Mouse (Mus musculus) embryonic facial prominence, embryonic 11.5 days (tissue): ENCODE measurements around the gene Scgb1b30. TPM values are rescaled to one million over a fixed set of nuclear protein-coding genes. Genes with fewer than 3 reads are reported as not detected.

Experiments
- ATAC-seq: fragments of 200-750 bp; cut with Nextera tagmentation; replicated peaks from 2 replicates; pipeline ENCODE4 v1.8.0; 2017; ENCODE audit warnings: low read depth; ENCODE audit not compliant: insufficient number of reproducible peaks, low FRiP score, low TSS enrichment
- DNase-seq: peaks from one replicate; pipeline ENCODE4 v3.0.0-alpha.2; 2015; ENCODE audit warnings: low spot score
- H3K27ac ChIP-seq: fragments of 300-500 bp; sonication (generic); replicated peaks from 2 replicates; pipeline ENCODE4 v1.5.1; 2014; ENCODE audit warnings: mild to moderate bottlenecking, low read depth, low read length, control low read depth
- H3K27me3 ChIP-seq: fragments of 300-500 bp; sonication (generic); 2 replicates; pipeline ENCODE4 v1.6.1; 2014; ENCODE audit warnings: mild to moderate bottlenecking, low read length, moderate library complexity, mixed read lengths; ENCODE audit not compliant: control insufficient read depth, insufficient read depth
- H3K36me3 ChIP-seq: fragments of 300-500 bp; sonication (generic); replicated peaks from 2 replicates; pipeline ENCODE4 v1.6.1; 2014; ENCODE audit warnings: low read depth, mild to moderate bottlenecking, low read length, moderate library complexity, mixed read lengths; ENCODE audit not compliant: control insufficient read depth, insufficient read depth
- H3K4me1 ChIP-seq: fragments of 300-500 bp; sonication (generic); 2 replicates; pipeline ENCODE4 v1.6.1; 2014; ENCODE audit warnings: low read length, mixed read lengths; ENCODE audit not compliant: control insufficient read depth, insufficient read depth
- H3K4me2 ChIP-seq: fragments of 300-500 bp; sonication (generic); 2 replicates; pipeline ENCODE4 v1.6.1; 2014; ENCODE audit warnings: low read depth, mild to moderate bottlenecking, control low read depth, low read length, moderate library complexity
- H3K4me3 ChIP-seq: fragments of 300-500 bp; sonication (generic); 2 replicates; pipeline ENCODE4 v1.5.1; 2014; ENCODE audit warnings: low read depth, low read length, control low read depth
- H3K9ac ChIP-seq: fragments of 300-500 bp; sonication (generic); replicated peaks from 2 replicates; pipeline ENCODE4 v1.6.1; 2014; ENCODE audit warnings: mild to moderate bottlenecking, control low read depth, low read length
- H3K9me3 ChIP-seq: fragments of 300-500 bp; sonication (generic); replicated peaks from 2 replicates; pipeline ENCODE4 v1.6.1; 2016; ENCODE audit warnings: mild to moderate bottlenecking, low read length, inconsistent platforms, mixed read lengths; ENCODE audit not compliant: control insufficient read depth
- WGBS: fragments of 180-500 bp; shearing (Covaris S2); extraction: QIAGEN DNeasy Blood & Tissue Kit; methylation state at CpG from one replicate; pipeline ENCODE4 v1.1.7; 2014; 5-methylcytosine and 5-hydroxymethylcytosine counted together
- polyA plus RNA-seq: library from polyadenylated mRNA; unstranded; fragments of >200 nt; fragmentation: Nextera tagmentation; extraction: Ambion mirVana; gene quantifications from 2 replicates; pipeline ENCODE4 v1.2.1, GENCODE M21; 2014

Gene Scgb1b30
- polyA plus RNA-seq, 1 experiment from 2014 or later = not detected

DNA sequence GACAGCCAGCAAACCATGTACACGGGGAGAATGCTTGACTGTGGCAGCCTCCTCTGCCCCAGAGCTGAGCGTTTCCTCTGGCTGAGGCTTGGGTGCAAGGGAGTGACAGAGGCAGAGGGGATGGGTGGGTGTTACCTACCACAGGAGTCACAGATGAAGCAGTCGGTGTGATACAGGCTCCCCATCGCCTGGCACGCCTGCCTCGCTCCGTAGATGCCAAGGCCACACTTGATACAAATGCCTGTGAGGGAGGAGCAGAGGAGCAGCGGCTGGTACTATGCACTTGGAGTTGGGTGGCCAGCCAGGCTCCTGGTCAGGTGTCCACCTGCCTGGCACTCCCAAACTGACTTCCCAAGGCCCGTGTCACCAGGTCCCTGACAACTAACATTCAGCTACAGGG is 30.1 kb downstream of the Scgb1b30 start:
- H3K4me2 ChIP-seq = no peak overlapping the region
- H3K36me3 ChIP-seq = no peaks in the 10 kb centered on the region; the same call in none of the 2 replicates
- H3K4me1 ChIP-seq = no peaks in the 10 kb centered on the region
- no peaks in the 10 kb centered on the region for H3K9me3 ChIP-seq
- ATAC-seq (no peak), DNase-seq (no peak)
- no peak overlapping the region for H3K27ac ChIP-seq
- WGBS = 91% methylated on average over 9 of the region's 9 CpGs
- H3K4me3 ChIP-seq = no peak overlapping the region
- no peaks in the 10 kb centered on the region for H3K27me3 ChIP-seq
- no peak overlapping the region for H3K9ac ChIP-seq

DNA sequence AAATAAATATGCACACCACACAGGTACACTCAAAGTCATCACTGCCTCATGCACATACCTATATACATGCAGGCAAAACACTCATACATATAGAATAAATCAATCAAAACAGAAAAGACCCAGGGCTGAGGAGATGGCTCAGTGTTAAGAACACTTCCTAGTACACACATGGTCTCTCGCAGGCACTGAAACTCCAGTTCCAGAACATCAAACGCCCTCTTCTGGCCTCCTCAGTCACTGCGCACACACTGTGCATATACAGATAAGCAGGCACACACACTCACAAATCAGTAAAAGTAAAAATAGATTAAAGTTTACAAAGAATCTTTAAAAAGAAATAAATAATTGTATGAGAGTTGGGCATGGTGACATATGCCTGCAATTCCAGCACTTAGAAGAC is 31.1 kb downstream of the Scgb1b30 start:
- ATAC-seq (no peak), DNase-seq (no peak)
- Histone ChIP-seq H3K9me3 (no peaks in the 10 kb centered on the region), H3K4me3 (no peak overlapping the region), H3K4me1 (no peaks in the 10 kb centered on the region), H3K27me3 (no peaks in the 10 kb centered on the region), H3K36me3 (no peaks in the 10 kb centered on the region; the same call in none of the 2 replicates), H3K4me2 (no peak overlapping the region), H3K9ac (no peak overlapping the region), H3K27ac (no peak overlapping the region)
- 86% methylated on average over 3 of the region's 3 CpGs for WGBS

DNA sequence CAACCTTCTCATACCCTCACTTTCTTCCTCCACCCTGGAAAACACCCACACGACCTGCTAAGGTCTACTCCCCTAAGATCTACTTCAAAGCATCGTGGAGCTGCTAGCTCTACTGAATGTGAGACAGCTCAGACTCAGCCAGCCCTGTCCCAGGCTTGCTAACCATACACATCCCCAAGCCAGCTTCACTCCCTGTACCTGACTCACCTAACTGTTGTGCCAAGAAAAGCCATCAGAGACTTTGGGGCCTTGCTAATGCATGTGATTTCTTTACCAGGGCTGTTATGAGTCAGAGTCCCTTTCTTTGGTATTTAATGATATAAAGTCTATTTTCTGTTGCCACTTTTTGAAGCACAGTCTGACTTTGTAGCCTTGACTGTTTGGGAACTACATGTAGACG is 35.9 kb downstream of the Scgb1b30 start:
- H3K4me2 ChIP-seq = no peak overlapping the region
- no peak overlapping the region for H3K9ac ChIP-seq
- ATAC-seq = no peak
- H3K27me3 ChIP-seq = no peaks in the 10 kb centered on the region
- H3K36me3 ChIP-seq = no peaks in the 10 kb centered on the region; the same call in 1 of the 2 replicates
- H3K9me3 ChIP-seq = no peaks in the 10 kb centered on the region
- WGBS = 81% methylated on average over 3 of the region's 3 CpGs
- no peak for DNase-seq
- H3K27ac ChIP-seq = no peak overlapping the region
- 0 out of 2 replicates have a peak, but pooled peaks cover 3% of the 10 kb centered on the region for H3K4me1 ChIP-seq
- 0 out of 2 replicates have a peak overlapping the region, but pooled peaks have one; percentile 1 for H3K4me3 ChIP-seq

DNA sequence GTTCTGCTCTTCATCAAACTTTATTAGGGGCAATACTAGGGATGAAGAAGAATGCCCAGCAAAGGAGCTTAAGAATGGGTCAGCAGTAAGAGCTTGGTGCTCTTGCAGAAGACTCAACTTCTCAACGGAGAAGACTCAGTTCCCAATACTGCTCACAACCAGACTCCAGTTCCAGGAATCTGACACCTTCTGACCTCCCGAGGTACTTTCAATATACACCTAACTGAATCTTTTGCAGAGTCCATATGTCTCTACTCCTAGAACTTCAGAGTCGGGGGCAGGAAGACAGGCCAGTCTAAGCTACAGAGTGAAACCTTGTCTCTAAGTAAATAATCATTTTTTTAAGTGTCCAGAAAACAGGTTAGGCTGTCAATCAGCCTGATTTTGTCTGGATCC is 36.7 kb downstream of the Scgb1b30 start:
- Histone ChIP-seq H3K4me3 (peak overlapping the region; percentile 93), H3K27me3 (no peaks in the 10 kb centered on the region), H3K36me3 (no peaks in the 10 kb centered on the region; the same call in 1 of the 2 replicates), H3K9ac (peak overlapping the region; percentile 91), H3K9me3 (no peaks in the 10 kb centered on the region), H3K4me2 (peak overlapping the region; percentile 64), H3K27ac (no peak overlapping the region), H3K4me1 (0 out of 2 replicates have a peak, but pooled peaks cover 3% of the 10 kb centered on the region)
- WGBS = 5% methylated on average over 3 of the region's 3 CpGs
- DNase-seq (peak; percentile 8), ATAC-seq (0 out of 2 replicates have a peak, but pooled peaks have one; percentile 8)

DNA sequence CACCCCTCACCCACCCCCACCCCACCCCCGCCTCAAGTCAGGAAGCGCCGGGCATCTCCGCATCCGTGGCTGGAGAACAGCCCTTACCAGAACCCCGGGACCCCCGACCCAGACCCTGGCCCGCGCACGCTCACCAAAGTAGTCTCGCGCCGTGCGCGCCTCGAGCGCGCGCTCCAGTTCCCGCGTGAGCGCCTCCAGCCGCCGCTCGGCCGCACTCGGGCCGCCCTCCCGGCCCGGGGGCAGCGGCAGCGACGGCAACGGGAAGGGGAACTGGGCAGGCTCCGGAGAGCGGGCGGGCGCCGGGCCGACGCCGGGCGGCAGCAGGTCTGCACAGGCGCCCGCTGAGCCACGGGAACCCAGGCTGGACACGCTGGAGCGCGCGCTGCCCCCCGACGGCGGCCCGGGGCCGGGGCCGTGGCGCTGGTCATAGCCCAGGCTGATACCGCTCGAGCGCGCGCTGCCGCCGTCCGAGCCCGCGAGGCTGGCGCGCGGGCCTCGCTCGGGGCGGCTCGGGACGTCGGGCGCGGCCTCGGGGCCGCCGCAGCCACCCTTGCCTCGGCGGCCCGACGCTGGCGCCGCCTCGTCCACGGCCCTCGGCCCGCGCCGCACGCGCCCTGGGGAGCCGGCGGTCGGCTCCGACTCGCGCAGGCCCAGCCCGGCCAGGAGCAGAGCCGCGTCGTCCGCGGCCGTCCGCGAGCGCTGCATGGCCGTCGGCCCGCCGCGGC is 37.3 kb downstream of the Scgb1b30 start:
- Histone ChIP-seq H3K9ac (peak overlapping the region; percentile 91), H3K9me3 (no peaks in the 10 kb centered on the region), H3K4me2 (peak overlapping the region; percentile 64), H3K27me3 (no peaks in the 10 kb centered on the region), H3K4me1 (0 out of 2 replicates have a peak, but pooled peaks cover 3% of the 10 kb centered on the region), H3K27ac (peak overlapping the region; percentile 76), H3K4me3 (peak overlapping the region; percentile 93), H3K36me3 (no peaks in the 10 kb centered on the region; the same call in 1 of the 2 replicates)
- under 1% methylated on average over 87 of the region's 116 CpGs for WGBS
- ATAC-seq (peak; percentile 55), DNase-seq (peak; percentile 75)

DNA sequence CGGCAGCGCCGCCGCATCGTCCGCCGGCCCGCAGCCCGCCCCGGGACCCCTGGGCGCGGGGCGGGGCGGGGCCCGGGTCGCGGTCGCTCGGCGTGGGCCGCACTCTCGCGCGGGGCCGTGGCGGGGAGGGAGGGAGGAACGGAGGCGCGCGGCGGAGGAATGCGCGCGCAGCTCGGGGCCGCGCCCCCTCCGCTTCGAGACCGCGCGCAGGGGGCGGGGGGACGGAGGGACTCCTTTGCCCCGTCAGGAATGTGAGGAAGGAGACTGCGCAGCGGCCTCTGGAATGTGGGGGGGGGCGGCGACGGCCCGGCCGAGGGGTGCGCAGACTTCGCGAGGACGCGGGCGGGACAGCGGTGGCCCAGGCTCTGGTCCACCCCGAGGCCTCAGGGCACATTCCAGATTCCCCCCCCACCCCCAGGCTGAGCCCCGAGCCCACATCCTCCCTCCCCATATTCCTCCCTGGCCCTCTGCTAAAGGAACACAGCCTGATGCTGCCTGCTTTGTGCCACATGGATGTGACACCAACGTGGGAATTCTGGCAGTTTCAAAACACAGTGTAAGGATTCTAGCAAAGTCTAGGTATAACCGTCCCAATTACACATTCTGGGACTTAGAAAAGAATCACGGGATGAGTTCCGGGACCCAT is 38.0 kb downstream of the Scgb1b30 start, which contains the start of gene Wtip:
Gene Wtip, minus strand, starts transcription at position 152 of the 646 bp plus-strand sequence.
- peak; percentile 81 for ATAC-seq
- H3K4me2 ChIP-seq = peak within 1 kb of the TSS; percentile 64
- peak within 1 kb of the TSS; percentile 76 for H3K27ac ChIP-seq
- no peaks in the 10 kb centered on the region for H3K27me3 ChIP-seq
- DNase-seq = peak; percentile 91
- no peaks in the 10 kb centered on the region for H3K9me3 ChIP-seq
- H3K9ac ChIP-seq = peak within 1 kb of the TSS; percentile 91
- H3K4me3 ChIP-seq = peak within 1 kb of the TSS; percentile 93
- no peaks in the 10 kb centered on the region; the same call in 1 of the 2 replicates for H3K36me3 ChIP-seq
- H3K4me1 ChIP-seq = 0 out of 2 replicates have a peak, but pooled peaks cover 3% of the 10 kb centered on the region
- WGBS = 2% methylated on average over 20 of the region's 65 CpGs

DNA sequence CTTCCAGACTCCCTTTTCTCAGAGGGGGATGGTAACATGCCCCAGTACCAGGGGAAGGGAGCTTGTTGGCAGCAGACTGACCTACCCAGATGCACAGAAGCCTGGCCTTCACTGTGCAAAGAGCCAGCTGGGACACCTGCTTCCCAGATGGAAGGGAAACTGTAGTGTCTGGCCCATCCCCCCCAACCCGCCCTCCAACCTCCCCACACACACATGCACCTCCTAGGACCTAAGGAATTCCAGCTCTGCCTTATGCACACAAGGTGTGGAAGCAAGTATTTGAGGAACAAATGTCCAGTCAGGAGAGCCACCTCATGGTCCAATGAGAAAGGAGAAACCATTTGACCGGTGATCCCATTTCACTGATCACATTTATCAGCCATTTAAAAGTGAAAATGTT is 39.1 kb downstream of the Scgb1b30 start:
- Histone ChIP-seq H3K4me1 (0 out of 2 replicates have a peak, but pooled peaks cover 3% of the 10 kb centered on the region), H3K9me3 (no peaks in the 10 kb centered on the region), H3K27me3 (no peaks in the 10 kb centered on the region), H3K4me3 (no peak overlapping the region), H3K4me2 (no peak overlapping the region), H3K9ac (no peak overlapping the region), H3K36me3 (no peaks in the 10 kb centered on the region; the same call in 1 of the 2 replicates), H3K27ac (no peak overlapping the region)
- ATAC-seq = no peak
- WGBS = 59% methylated on average over 2 of the region's 2 CpGs
- DNase-seq = peak; percentile 50

DNA sequence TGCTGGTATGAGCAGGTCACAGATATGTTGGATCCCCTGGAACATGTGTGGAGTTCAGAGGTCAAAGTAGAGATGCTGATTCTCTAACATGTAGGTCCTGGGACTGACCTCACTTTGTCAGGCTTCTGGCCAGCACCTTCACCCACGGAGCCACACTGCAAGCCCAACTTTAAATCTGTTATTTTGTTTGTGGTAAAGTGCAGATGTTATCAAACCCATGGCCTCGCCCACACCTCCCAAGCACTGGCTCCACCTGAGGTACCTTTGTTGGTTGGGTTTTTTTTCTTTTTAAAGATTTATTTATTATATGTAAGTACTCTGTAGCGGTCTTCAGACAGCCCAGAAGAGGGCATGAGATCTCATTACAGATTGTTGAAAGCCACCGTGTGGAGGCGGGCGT is 44.3 kb downstream of the Scgb1b30 start:
- no peaks in the 10 kb centered on the region for H3K27me3 ChIP-seq
- no peak overlapping the region for H3K27ac ChIP-seq
- H3K4me1 ChIP-seq = no peaks in the 10 kb centered on the region
- H3K4me3 ChIP-seq = no peak overlapping the region
- H3K36me3 ChIP-seq = peaks cover 22% of the 10 kb centered on the region
- H3K9me3 ChIP-seq = no peaks in the 10 kb centered on the region
- H3K9ac ChIP-seq = no peak overlapping the region
- ATAC-seq (no peak), DNase-seq (no peak)
- whole genome bisulfite sequencing = 90% methylated on average over 6 of the region's 6 CpGs
- no peak overlapping the region for H3K4me2 ChIP-seq
